Mouse (Mus musculus) hindbrain, embryonic 15.5 days (tissue): ENCODE results near the gene Eml6. TPM values are rescaled to one million over a fixed set of nuclear protein-coding genes. Genes with fewer than 3 reads are reported as not detected.
"Not testable (repeated sequence)": the region's sequence is repeated elsewhere in the genome, so short reads cannot be mapped to it uniquely, and the experiment has no call there.

Source experiments
- ATAC-seq: fragments of 200-750 bp; cut with Nextera tagmentation; 2 replicates; pipeline ENCODE4 v1.8.0; 2017; ENCODE audit warnings: low read depth, moderate number of reproducible peaks, moderate TSS enrichment; ENCODE audit not compliant: low FRiP score
- H3K27ac ChIP-seq: fragments of 300-500 bp; sonication (generic); replicated peaks from 2 replicates; pipeline ENCODE4 v1.5.1; 2015; ENCODE audit warnings: mild to moderate bottlenecking, inconsistent platforms
- H3K27me3 ChIP-seq: fragments of 300-500 bp; sonication (generic); 2 replicates; pipeline ENCODE4 v1.6.1; 2015; ENCODE audit warnings: control low read depth, inconsistent platforms
- H3K36me3 ChIP-seq: fragments of 300-500 bp; sonication (generic); 2 replicates; pipeline ENCODE4 v1.6.1; 2015; ENCODE audit warnings: control low read depth, inconsistent platforms
- H3K4me1 ChIP-seq: fragments of 300-500 bp; sonication (generic); replicated peaks from 2 replicates; pipeline ENCODE4 v1.6.1; 2015; ENCODE audit warnings: control low read depth, inconsistent platforms
- H3K4me2 ChIP-seq: fragments of 300-500 bp; sonication (generic); 2 replicates; pipeline ENCODE4 v1.6.1; 2015; ENCODE audit warnings: moderate library complexity, mild to moderate bottlenecking, inconsistent platforms
- H3K4me3 ChIP-seq: fragments of 300-500 bp; sonication (generic); 2 replicates; pipeline ENCODE4 v1.5.1; 2015; ENCODE audit warnings: mild to moderate bottlenecking, inconsistent platforms
- H3K9ac ChIP-seq: fragments of 300-500 bp; sonication (generic); 2 replicates; pipeline ENCODE4 v1.6.1; 2015; ENCODE audit warnings: inconsistent platforms
- H3K9me3 ChIP-seq: fragments of 300-500 bp; sonication (generic); 2 replicates; pipeline ENCODE4 v1.6.1; 2016; ENCODE audit warnings: control low read depth, inconsistent platforms
- WGBS: fragments of 180-500 bp; shearing (Covaris S2); methylation state at CpG from one replicate; pipeline ENCODE4 v1.1.7; 2015; 5-methylcytosine and 5-hydroxymethylcytosine counted together
- polyA plus RNA-seq: library from polyadenylated mRNA; unstranded; fragments of >200 nt; fragmentation: Nextera tagmentation; extraction: Ambion mirVana; gene quantifications from 2 replicates; pipeline ENCODE4 v1.2.1, GENCODE M21; 2015

Eml6 gene
- polyA plus RNA-seq, 1 experiment from 2014 or later: 5.6 TPM

DNA sequence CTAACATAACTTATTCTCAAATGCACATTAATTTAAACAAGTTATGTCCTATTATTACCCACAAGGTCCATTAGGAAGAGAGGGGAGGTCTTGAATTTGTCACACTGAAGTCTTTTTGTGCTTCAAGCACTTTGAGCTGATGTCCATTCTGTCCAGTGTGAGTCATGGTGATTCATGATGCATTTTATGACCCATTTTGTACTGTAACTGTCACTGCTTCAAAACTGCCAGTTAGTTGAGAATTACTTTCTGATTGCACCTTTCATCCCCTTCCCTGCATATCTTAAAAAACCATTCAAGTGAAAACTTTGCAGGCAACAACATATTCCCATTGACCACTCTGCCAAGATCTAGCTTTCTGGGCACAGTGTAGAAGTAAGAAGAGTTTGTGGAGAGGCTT, 188.8 kb downstream of the Eml6 start:
- Histone ChIP-seq H3K4me2 (no peak overlapping the region), H3K4me3 (no peak overlapping the region), H3K9ac (no peak overlapping the region), H3K27ac (no peak overlapping the region), H3K4me1 (no peaks in the 10 kb centered on the region), H3K36me3 (no peaks in the 10 kb centered on the region), H3K9me3 (no peaks in the 10 kb centered on the region), H3K27me3 (no peaks in the 10 kb centered on the region)
- no peak for ATAC-seq

DNA sequence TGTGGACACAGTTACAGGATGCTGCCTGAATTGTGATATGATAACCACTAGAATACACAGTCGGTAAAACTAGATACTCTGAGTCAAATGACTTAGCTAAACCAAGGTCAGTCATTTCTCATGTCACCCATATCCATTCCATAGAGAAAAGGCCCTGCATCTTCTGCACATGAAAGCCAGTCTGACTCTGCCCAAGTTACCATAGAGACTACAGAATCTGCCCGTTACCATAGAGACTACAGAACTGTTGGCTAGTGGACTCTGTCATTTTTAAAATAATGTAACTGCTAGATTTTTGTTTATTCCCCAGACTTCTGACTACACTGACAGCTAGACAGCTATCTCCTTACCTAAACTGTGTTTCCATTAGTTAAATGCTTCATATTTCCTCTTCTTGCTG, 198.1 kb downstream of the Eml6 start:
- Histone ChIP-seq H3K4me1 (no peaks in the 10 kb centered on the region), H3K27ac (no peak overlapping the region), H3K9ac (no peak overlapping the region), H3K4me3 (no peak overlapping the region), H3K4me2 (no peak overlapping the region), H3K36me3 (no peaks in the 10 kb centered on the region), H3K27me3 (no peaks in the 10 kb centered on the region), H3K9me3 (no peaks in the 10 kb centered on the region)
- no peak for ATAC-seq
- 74% methylated on average over 2 of the region's 2 CpGs for WGBS

- Histone ChIP-seq H3K27ac (no peak overlapping the region), H3K9me3 (no peaks in the 10 kb centered on the region), H3K4me3 (no peak overlapping the region), H3K27me3 (no peaks in the 10 kb centered on the region), H3K4me2 (no peak overlapping the region), H3K9ac (no peak overlapping the region), H3K4me1 (no peaks in the 10 kb centered on the region), H3K36me3 (no peaks in the 10 kb centered on the region)
- no peak for ATAC-seq
- 89% methylated on average over 1 of the region's 1 CpGs for WGBS
Observed at GRCm38 (mm10) chr11:29826001-29826400, 199.8 kb downstream of the Eml6 start.

DNA sequence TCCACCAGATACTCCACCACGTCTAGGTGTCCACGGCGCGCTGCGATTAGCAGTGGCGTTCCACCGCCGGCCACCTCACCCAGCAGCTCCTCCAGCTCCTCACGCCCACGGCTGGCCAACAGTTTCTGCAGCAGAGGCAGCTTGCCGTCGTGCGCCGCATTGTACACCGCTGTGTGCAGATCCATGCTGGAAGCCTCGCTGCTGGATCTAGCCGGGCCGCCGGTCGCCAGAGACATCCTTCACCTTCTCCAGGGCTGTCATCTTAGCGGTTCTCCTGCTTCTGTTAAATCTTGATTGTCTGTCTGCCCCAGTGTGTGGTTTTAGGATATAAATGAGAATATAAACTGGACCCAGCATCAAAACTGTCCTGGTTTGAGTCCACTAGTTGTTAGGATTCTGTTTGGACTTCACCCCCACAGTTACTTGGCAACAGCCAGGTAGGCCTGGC, 200.5 kb downstream of the Eml6 start, which contains the start of gene 4931440F15Rik:
Gene 4931440F15Rik (minus strand): TSS at position 398 of the 448 bp plus-strand sequence.
- H3K4me1 ChIP-seq, H3K27ac ChIP-seq, H3K9ac ChIP-seq, H3K27me3 ChIP-seq, H3K36me3 ChIP-seq, H3K4me3 ChIP-seq, H3K9me3 ChIP-seq: not testable (repeated sequence)
- ATAC-seq: peak; percentile 56; the same call in 1 of the 2 replicates
- H3K4me2 ChIP-seq: peak within 1 kb of the TSS; percentile 39
- 45% methylated on average over 21 of the region's 21 CpGs for WGBS

DNA sequence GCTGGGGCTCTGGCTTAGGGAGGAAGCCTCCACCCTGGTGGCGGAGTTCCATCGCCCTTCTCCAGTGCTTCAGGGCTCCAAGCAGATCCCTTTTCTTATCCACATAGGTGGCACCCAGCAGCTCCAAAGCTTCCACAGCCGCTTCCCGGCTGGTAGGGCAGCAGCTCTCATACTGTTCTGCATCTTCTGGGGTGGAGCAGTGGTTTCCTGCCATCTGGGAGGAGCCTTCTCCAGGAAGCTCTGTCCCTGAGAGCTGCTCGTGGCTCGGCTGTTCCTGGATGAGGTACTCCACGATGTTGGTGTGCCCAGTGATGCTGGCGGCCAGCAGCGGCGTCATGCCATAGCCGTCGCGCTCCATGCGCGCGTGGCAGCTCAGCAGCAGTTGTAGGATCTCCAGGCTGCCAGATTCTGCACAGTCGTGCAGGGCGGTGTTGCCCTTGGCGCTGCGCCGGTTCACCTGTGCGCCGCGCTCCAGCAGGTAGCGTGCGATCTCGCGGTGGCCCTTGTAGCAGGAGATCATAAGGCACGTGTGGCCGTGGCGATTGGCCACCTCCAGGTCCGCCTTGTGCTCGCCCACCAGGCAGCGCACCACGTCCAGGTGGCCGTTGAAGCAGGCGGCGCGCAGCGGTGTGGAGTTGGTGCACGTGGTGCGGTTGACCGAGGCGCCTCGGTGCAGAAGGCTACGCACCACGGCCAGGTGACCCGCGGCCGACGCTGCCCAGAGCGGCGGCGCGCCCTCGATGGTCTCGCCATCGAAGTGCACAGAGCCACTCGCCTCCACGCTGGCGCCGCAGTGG, 201.2 kb downstream of the Eml6 start:
- H3K4me3 ChIP-seq, H3K36me3 ChIP-seq, H3K27ac ChIP-seq, H3K4me1 ChIP-seq, H3K9ac ChIP-seq, H3K27me3 ChIP-seq, H3K9me3 ChIP-seq: not testable (repeated sequence)
- H3K4me2 ChIP-seq: peak overlapping the region; percentile 39
- WGBS: 19% methylated on average over 58 of the region's 62 CpGs
- ATAC-seq: peak; percentile 31; the same call in 1 of the 2 replicates

- no peak overlapping the region for H3K4me3 ChIP-seq
- H3K27ac ChIP-seq: no peak overlapping the region
- no peak overlapping the region for H3K4me2 ChIP-seq
- H3K9ac ChIP-seq: no peak overlapping the region
- 87% methylated on average over 2 of the region's 2 CpGs for WGBS
- ATAC-seq: no peak
- no peaks in the 10 kb centered on the region for H3K4me1 ChIP-seq
- no peaks in the 10 kb centered on the region for H3K27me3 ChIP-seq
- H3K9me3 ChIP-seq: no peaks in the 10 kb centered on the region
- H3K36me3 ChIP-seq: no peaks in the 10 kb centered on the region
Observed at GRCm38 (mm10) chr11:29823141-29823540, 202.7 kb downstream of the Eml6 start.

DNA sequence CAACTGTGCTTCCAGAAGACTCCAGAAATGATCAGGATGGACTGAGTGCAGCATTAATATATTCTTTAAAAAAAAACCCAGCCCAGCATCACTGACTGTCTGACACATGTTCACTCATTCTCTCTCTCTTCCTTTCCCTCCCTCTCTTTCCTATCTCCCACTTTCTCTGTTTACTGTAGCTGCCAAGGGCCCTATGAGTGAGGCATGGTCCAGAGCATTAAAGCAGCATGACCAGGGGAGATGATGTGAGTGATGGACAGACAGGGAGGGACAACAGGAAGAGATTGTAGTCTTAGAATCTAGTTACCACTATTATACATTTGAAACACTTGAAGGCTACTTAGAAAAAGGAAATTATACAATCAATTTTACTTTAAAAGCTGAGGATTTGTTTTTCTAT, 210.2 kb downstream of the Eml6 start:
- H3K4me2 ChIP-seq: no peak overlapping the region
- H3K27me3 ChIP-seq: no peaks in the 10 kb centered on the region
- no peak overlapping the region for H3K27ac ChIP-seq
- no peaks in the 10 kb centered on the region for H3K4me1 ChIP-seq
- ATAC-seq: no peak
- no peak overlapping the region for H3K9ac ChIP-seq
- no peak overlapping the region for H3K4me3 ChIP-seq
- H3K36me3 ChIP-seq: no peaks in the 10 kb centered on the region
- no peaks in the 10 kb centered on the region for H3K9me3 ChIP-seq

GRCm38 (mm10) chr11:29815261-29815660, 210.6 kb downstream of the Eml6 start:
- Histone ChIP-seq H3K4me3 (no peak overlapping the region), H3K27ac (no peak overlapping the region), H3K4me1 (no peaks in the 10 kb centered on the region), H3K4me2 (no peak overlapping the region), H3K9ac (no peak overlapping the region), H3K9me3 (no peaks in the 10 kb centered on the region), H3K36me3 (no peaks in the 10 kb centered on the region), H3K27me3 (no peaks in the 10 kb centered on the region)
- ATAC-seq: peak; percentile 30; the same call in 1 of the 2 replicates
- WGBS: 86% methylated on average over 3 of the region's 3 CpGs

DNA sequence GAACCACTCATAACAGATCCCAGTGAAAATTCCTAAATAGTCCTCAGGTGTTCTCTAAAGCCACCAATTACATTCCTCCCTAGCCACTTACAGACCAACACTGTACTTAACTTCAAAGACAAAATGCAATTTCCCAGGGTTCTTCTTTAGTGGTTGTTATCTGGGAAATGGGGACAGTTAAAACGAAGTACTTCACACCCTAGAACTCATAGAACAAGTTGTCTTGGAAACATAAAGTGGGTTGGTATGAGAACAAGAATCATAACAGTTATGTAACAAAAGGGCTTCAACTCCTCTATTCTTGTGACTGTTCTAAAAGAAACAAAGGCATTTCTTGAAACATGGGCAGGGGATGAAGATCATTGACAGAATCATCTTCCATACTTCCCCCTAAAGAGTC, 212.6 kb downstream of the Eml6 start:
- Histone ChIP-seq H3K27ac (no peak overlapping the region), H3K9ac (no peak overlapping the region), H3K9me3 (no peaks in the 10 kb centered on the region), H3K4me2 (no peak overlapping the region), H3K4me3 (no peak overlapping the region), H3K27me3 (no peaks in the 10 kb centered on the region), H3K4me1 (no peaks in the 10 kb centered on the region), H3K36me3 (no peaks in the 10 kb centered on the region)
- 92% methylated on average over 1 of the region's 1 CpGs for WGBS
- ATAC-seq: no peak

- H3K4me1 ChIP-seq: no peaks in the 10 kb centered on the region
- H3K4me3 ChIP-seq: no peak overlapping the region
- no peak for ATAC-seq
- no peaks in the 10 kb centered on the region for H3K9me3 ChIP-seq
- no peaks in the 10 kb centered on the region for H3K27me3 ChIP-seq
- H3K4me2 ChIP-seq: no peak overlapping the region
- H3K36me3 ChIP-seq: no peaks in the 10 kb centered on the region
- H3K9ac ChIP-seq: no peak overlapping the region
- 76% methylated on average over 3 of the region's 3 CpGs for WGBS
- no peak overlapping the region for H3K27ac ChIP-seq
Observed at GRCm38 (mm10) chr11:29812475-29812874, 213.4 kb downstream of the Eml6 start.

- ATAC-seq: no peak
- H3K9ac ChIP-seq: no peak overlapping the region
- no peaks in the 10 kb centered on the region for H3K27me3 ChIP-seq
- H3K9me3 ChIP-seq: no peaks in the 10 kb centered on the region
- no peak overlapping the region for H3K4me2 ChIP-seq
- 76% methylated on average over 3 of the region's 3 CpGs for WGBS
- no peaks in the 10 kb centered on the region for H3K4me1 ChIP-seq
- no peaks in the 10 kb centered on the region for H3K36me3 ChIP-seq
- H3K27ac ChIP-seq: no peak overlapping the region
- H3K4me3 ChIP-seq: no peak overlapping the region
Observed at GRCm38 (mm10) chr11:29810324-29810723, 215.5 kb downstream of the Eml6 start.

DNA sequence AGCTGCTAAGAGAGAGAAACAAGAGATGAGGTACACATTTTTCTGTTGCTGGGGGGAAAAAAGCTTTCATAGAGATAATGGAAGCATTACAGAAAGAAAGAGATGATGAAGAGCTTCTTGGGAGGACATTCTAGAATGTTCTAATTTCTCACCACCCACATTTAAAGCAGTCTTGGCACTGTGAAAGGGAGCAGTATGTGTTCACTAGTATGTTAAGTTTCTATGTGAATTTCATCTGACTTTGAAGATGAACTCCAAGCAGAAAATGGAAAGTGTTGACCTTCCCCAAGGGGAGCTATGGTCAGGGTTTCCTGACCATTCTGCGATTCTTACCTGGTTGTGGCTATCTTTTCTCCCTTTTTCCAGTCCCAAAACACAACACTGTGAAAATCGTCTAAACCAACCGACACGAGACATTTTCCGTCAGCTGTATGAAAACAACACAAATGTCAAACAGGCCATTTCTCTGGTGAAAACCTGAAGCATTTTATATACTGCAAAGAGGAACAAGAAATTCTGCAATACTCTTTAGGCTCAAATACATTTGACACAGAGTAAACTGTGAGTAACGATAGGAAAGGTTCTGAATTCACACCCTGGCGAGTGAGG, 216.7 kb downstream of the Eml6 start:
- no peaks in the 10 kb centered on the region for H3K27me3 ChIP-seq
- WGBS: 87% methylated on average over 7 of the region's 7 CpGs
- H3K4me3 ChIP-seq: no peak overlapping the region
- no peak overlapping the region for H3K27ac ChIP-seq
- H3K36me3 ChIP-seq: no peaks in the 10 kb centered on the region
- ATAC-seq: no peak
- H3K9me3 ChIP-seq: no peaks in the 10 kb centered on the region
- H3K4me1 ChIP-seq: no peaks in the 10 kb centered on the region
- no peak overlapping the region for H3K9ac ChIP-seq
- no peak overlapping the region for H3K4me2 ChIP-seq
